Mouse (Mus musculus) heart, adult 18-20 months (tissue): ENCODE results near the gene Galnt16. TPM values are rescaled to one million over a fixed set of nuclear protein-coding genes. Genes with fewer than 3 reads are reported as not detected.

Experiments used
- DNase-seq, 2 experiments: peaks; one replicate each; pipeline ENCODE4 v3.0.0; 2021 to 2022; ENCODE audit warnings: mixed read lengths in 1 of 2
- total RNA-seq, 2 experiments: library from RNA; stranded (reverse); gene quantifications; 2 replicates each; pipeline ENCODE4 v1.2.3; 2021

Galnt16 gene
- total RNA-seq, 2 experiments from 2014 or later = 1.7 to 2.8 TPM

DNA sequence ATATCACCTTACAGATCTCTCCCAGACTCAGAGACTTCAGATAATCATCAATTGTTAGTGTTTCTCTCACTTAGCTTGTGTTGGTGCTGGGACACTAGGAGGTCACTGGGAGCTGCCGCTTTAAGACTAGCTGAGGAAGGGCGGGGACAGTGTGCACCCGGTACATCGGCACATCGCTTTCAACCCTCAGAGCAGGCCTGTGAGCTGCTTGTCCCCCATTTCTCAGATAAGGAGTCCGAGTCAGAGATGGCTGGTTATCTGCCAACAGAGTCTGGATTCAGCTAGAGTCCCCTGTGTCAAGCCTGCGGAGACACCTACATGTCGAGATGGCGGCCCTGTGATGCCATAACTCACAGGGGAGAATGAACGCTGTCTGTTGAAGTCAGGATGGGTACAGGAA, 13.5 kb downstream of the Galnt16 start:
- DNase-seq = no peak

DNA sequence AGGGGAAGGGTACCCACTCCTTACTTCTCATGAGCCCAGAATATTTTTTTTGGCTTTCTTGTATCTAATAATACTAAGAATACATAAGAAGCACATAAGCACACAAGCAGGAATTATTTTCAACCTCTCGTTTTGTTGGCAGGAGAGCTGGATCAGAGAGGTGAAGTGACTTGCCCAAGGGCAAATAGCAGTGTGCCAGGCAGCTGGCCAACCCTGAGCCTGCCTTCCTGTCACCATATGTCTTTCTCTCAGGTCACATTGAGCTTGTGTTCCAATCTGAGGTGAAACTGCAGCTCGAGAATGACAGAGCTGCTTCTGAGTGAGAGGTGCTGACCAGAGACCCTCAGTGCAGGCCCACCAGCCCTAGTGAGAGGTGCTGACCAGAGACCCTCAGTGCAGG, 15.8 kb downstream of the Galnt16 start:
- no peak for DNase-seq

DNA sequence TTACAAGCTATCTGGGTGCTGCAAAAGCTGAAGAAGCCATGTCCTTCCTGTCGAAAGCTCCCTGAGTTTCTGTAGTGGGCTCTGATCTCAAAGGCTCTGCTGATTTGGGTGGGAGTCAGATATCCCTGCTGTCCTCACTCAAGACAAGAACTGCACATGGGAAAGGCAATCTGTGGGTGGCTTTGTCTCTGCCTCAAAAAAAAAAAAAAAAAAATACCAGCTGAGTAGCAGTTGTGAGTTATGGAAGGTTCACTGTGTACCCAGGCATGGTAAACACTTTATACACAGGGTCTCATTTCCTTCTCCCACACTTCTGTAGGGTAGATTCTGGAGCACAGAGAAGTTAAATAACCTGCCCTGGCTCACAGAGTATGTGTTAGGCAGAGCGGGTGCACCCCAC, 19.2 kb downstream of the Galnt16 start:
- DNase-seq = no peak

DNA sequence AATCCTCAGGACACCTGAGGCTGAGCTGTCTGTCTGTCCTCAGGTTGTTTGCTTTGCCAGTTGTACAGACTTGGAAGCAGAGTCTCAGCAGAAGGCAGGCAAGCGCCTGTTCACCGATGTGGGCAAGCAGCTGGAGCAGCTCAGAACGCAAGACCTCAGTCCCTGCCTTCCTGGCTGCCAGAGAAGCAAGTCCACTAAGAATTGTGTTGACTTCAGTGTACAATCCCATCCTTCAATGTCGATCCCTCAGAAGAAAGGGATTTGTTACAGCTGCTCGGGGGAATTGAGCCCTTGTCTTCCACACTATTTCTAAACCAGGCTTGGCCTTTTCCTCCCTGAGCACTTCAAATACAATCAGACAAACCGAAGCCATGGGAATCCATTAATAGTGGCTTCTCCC, 20.2 kb downstream of the Galnt16 start:
- DNase-seq = no peak

DNA sequence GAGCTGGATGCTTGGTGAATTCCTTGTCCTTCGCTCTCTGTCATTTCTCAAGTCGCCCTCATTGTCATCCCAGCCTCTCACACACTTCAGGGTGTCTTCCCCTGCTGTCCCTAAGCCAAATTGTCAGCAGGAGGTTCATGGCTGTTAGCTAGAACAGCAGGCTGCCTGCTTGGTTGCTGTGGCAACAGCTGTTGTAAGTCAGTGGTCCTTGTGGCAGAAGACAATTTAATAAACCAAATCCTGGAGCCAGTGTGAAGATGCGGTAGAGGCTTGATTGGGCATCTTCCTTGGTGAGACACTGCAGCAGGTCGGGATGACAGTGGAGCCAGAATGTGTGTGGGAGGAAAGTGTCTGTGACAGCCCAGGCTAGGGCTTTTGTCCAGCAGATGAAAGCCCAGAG, 27.2 kb downstream of the Galnt16 start:
- no peak for DNase-seq

DNA sequence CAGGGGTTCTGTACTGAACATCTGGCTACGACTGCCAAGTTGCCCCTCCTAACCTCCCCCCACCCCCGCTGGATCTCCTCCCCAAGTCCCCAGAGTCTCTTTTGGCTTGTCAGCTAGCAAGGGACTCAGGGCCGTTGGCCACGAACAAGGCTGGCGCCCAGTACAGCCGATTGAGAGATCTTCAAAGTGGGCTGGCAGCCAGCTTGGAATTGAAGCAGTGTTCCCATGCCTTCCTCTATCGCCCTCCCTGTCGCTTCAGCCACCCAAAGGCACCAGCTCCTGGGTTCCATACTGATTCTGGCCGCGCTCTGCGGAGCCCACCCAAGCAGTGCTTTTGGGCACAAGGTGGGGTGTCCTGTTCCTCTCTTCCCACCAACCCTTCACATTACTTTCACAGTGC, 31.6 kb downstream of the Galnt16 start:
- peak; percentile 74 to 77 for DNase-seq

DNA sequence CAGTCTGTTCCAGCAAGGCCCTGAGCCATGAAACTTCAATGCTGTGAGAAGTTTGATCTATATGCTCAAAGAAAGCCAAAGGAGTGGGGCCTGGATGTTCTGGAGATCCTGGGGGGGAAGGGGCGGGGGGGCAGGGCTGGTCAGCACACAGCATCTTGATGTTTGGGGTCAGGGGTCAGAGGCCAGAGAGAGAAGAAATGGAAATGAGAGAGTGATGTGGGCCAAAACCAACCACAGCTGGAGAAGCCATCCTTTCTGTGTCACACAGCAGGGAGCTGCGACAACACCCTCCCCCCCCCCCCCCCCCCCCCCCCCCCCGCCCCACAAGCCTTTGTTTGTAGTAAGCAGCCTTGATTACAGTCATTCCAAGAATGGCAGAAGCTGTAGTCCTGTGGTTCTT, 35.1 kb downstream of the Galnt16 start:
- no peak for DNase-seq

DNA sequence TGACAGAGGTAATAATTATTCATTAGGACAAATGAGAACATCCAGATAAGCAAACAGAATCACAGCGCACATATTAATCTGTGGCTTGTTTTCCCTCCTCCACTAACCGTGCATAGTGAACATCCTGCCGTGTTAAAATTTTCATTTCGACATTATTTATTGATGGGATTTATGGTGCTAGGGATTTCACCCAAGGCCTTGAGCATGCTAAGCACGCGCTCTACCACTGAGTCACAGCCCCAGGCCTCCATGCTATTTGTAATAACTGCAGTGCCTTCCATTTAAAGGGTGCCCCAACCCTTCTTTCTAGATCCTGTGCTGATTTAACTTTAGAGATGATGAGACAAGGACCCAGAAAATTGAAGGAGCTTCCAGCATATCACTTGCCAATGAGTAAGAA, 36.2 kb downstream of the Galnt16 start:
- DNase-seq = no peak

DNA sequence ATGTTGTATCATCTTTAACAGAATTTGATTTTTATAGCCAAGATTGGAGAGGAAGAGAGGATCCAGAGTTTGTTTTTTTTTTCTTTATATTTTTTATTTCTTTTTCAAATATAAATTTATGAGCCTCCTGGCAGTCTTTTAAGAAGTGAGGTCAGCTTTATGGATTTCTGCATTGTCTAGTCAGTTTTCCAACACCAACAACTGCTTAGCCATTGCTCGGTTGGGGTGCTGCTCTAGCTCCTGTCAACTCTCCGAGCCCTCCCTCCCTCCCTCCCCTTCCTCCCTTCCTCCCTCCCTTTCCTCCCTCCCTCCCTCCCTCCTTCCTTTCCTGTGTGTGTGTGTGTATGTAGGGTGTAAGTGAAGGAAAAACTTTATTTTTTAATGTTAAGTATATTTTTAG, 43.8 kb downstream of the Galnt16 start:
- DNase-seq = no peak

DNA sequence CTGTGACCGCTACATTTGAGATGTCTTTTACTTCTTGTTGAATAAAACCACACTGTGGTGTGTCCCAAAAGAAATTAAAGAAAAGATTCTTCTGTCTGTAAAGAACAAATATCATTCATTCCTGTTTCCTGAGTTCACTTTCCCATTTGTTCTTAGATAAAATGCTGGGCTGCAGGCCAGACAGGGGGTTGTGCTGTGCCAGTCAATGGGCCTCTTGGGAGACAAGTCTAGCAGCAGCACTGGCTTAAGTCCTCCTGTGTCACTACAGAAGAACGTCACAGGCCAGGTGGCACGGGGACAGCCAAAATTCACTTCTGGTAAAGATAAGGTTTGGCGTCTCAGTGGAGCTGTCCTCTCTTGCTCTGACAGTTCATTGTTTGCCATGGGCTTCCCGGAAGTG, 44.7 kb downstream of the Galnt16 start:
- DNase-seq = peak; percentile 47 to 63

DNA sequence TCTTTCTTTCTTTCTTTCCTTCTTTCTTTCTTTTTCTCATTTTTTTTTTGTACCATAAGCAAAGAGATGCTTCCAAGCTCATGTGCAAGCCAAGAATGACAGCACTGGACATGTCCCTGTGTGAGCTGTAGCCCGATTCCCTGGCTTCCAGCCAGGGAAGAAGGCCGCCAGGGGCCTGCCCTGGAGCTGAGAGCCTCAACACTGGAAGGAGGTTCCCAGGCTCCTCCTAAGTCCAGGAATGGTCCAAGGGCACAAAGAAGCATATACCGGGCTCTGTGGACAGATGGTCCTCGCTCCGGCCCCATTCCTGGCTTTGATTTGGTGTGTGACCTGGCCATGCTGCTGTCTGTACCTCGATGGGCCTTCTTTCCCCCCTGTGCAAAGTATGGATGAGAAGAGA, 46.9 kb downstream of the Galnt16 start:
- peak; percentile 47 to 73 for DNase-seq

DNA sequence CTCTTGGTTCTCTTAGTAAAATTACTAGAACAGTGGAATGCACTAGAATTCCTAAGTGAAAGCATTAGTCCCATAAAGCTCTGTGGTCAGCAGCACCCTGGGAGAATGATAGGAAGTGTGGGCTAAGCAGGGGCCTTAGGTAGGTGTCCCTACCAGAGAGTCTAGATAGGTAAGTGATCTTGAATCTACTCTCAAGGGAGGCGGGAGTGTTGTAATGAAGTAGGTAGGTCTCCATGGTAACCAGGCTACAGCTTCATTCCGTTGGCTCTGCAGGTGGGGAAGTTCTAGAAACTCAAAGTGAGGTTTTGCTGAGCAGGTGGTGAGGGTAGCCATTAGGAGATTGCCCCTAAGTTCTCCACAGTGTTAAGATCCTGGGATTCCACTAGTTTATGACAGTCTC, 47.7 kb downstream of the Galnt16 start:
- no peak for DNase-seq

DNA sequence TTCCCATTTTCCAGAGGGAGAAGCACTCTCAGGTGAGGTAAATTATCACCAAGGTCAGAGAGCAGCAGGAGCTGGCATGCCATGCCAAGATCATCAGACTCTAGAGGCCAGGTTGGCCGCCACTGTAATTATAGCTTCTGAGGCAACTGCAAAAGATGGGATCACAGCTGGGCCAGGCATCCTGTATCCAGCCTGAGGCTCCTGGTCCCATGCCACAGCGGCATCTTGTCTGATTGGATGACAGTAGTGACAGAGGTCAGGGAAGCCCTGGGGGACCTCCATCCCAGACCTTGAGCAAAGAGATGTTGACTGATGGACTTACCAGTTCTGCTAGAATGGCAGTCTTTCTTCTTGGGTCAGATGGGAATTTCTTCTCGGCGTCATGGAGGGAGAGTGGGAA, 48.4 kb downstream of the Galnt16 start:
- DNase-seq = no peak

DNA sequence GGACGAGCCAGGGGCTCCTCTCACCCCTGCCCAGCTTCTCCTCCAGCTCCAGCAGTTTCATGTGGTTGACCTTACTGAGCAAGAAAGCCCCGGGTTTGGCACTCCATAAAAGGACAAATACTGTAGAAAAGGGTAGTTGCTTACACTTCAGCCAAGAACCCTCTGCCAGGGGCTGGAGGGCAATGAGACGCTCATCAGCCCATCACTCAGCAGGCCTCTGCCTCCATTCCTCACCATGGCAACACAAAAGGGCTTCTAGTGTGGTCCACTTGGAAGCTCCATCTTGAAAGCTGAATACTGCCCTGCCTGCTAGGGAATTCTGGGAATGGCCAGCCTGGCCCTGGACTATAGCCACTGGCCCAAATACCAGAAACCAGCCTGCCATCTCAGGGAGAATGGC, 49.3 kb downstream of the Galnt16 start:
- DNase-seq = no peak

DNA sequence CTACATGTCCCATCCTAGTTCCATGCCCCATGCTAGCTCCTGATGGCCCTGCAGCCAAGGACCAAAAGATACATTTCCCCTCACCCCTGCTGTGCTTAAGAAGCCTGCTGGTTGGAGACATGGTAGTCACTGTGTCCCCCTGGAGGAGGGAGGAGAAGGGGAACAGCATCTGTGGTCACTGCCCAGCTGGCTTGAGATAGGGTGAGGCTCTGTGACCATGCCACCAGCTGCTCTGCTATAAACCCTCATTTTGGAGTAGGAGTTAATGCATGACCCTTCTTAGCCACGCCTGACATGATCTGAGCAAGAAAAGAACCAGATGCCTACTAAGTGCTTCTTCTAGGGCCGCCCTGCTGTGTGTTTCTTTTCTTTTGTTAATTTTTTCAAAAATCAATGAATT, 51.5 kb downstream of the Galnt16 start:
- no peak for DNase-seq

DNA sequence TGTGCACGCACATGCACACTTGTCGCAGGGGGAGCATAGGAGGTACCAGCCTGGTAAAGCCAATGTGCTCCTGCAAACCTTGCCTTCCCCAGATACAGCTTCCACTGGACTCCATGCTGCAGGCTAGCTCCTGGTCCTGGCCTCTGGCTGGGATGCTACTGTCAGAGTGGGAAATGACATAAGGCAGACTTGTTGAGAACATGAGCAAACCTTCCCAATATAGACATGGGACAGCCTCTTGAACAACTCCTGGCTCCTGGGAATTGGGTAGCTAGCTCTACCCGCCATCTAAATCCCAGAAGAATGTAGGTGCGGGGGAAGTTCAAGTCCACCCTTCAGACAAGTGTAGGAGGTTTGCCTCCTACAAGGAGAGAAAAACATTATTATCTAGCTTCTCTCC, 56.2 kb downstream of the Galnt16 start:
- DNase-seq = peak; percentile 20 to 40

DNA sequence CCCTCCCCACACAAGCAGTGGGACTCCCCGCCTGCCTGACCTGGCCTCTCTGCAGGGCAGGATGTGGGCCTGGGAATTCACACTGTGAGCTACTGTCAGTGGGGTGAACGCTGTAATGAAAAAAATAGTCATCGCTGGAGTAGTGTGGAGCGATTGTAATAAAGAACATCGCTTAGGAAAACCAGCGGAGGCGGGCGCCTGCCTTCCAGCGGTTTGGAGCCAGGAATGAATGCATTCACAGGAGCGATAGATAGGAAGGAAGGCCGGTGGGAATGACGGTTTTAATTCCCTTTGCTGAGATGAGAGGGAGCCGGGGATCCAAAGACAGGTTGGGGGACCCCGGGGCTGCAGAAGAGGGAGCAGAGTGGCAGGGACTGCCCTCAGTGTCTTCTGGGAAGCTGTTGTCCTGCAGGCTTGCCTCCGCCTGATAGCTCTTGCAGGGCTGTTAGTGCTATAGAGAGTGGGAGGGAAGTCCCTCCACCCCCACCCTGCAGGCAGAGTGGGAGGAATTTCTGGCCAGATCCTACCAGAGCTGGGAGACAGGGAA, 56.8 kb downstream of the Galnt16 start:
- peak in 1 of 2 experiments; percentile 28 for DNase-seq

DNA sequence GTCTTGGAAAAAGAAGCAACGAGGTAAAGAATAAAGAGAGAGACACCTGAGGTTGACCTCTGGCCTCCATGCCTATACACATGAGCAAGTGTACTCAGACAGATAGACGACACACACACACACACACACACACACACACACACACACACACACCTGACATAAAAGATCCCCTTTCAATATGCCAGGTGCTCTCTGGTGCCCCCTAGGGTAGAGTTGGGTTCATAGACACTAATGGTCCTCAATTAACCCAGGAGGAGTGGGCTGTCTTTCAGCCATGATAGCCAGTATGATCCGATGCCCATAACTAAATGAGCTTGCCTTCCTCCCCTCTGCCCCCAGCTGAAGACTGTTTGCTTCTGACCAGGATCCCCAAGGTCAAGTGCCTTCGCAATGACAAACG, 59.0 kb downstream of the Galnt16 start:
- DNase-seq = peak in 1 of 2 experiments; percentile 62

DNA sequence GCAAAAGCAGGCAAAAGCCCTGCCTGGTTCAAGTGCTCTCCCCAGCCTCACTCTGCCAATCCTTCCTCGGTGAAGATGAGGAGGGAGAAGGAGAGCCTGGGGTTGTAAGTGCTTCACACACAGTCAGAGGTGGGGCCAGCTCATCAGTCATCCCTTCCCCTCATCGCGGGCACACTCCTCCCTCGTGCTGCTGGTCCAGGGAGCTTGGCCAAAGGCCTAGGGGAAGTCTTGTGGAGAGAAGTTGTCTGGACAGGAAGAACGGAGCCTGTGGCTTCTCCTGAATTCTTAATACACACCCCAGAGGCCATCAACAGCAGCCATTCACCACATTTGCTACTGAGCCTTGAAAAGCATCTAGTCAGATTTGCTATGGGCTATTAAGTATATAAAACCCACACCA, 63.3 kb downstream of the Galnt16 start:
- no peak for DNase-seq

DNA sequence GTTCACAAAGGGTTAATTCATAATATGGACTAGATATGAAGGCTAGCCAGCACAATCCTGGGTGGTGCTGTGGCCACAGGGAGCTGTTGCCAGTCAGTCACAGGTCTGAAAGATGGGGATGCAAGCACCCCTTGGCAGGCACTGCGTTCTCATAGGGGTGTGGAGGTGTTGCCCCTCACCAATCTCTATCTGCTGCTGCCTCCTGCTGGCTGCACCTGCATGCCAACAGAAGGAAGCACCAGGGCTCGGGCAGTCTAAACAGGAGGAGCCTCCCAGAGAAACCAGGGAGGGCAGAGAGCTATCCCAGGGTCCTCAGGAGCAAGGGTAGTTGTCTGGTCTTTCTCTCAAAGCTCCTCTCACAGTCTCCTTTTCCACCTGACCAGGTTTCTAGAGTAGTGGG, 66.9 kb downstream of the Galnt16 start:
- DNase-seq = no peak

DNA sequence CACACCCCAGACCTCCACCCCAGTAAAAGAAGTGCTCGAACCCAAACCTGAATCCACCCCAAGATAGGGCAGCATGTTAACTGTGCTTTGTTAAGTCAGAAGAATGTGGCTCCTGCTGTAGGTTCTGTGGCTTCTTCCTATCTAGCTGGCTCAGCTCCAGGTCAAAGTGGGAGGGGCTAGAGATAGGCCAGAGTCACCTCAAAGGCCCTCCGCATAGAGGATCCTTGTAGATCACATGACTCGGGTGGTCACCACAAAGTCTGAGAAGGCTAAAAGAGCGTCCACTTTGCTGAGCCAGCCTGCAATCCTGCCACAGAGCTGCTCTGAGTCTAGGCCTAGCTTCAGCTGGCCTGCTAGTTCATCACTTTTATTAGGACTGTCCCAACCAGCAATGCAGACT, 76.1 kb downstream of the Galnt16 start:
- no peak for DNase-seq

DNA sequence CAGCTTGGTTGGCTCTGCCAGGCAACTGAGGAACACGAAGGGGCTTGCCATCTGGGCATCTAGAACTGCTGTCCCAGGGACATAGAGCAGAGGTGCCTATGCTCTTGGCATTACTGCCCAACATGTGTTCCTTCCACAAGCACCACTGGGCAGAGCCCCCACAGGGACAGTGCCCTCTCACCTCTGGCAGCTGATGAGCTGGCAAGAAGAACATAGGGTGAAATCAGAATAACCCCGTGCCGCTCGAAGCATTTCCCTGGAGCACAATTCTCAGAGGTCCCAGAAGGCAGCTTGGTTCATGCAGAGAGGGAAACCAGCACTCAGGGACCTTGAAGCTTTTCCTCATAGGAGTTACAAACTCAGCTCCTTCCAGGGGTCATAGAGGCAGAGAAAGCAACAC, 76.7 kb downstream of the Galnt16 start:
- no peak for DNase-seq

DNA sequence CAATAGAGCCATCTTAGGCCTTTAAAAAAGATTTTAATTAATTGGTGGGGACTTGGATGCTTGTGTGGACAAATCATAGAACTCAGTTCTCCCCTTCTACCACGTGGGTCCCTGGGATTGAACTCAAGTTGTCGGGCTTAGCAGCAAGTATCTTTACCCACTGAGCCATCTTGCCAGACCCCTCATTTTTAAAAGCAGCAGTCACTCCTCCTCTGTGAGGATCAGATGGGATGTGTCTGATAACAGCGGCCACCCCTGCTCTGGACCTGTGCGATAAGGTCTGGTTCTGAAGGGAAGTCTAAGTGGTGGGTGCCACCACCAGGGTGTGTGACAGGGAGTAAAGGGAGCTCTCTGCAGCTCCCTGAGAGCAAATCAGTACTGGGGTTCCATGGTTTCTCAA, 77.5 kb downstream of the Galnt16 start:
- DNase-seq = no peak

DNA sequence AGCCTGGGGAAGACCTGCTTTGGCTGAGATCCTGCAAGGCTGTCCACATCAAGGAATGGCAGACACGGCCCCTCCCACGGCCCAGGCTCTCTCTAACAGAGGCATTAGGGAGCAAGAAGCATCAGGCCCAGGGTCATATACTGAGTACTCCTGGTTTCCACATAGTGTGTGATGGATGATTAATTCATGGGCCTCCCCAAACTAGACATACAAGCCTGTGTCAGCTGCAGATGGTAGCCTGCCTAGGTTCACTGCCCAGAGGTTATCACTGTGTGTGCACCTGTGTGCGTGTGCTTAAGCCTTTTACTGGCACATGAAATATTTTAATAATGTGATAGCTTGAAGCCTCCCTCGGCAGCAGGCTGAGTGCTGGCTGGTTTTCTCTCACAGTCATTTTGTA, 77.9 kb downstream of the Galnt16 start:
- DNase-seq = no peak

DNA sequence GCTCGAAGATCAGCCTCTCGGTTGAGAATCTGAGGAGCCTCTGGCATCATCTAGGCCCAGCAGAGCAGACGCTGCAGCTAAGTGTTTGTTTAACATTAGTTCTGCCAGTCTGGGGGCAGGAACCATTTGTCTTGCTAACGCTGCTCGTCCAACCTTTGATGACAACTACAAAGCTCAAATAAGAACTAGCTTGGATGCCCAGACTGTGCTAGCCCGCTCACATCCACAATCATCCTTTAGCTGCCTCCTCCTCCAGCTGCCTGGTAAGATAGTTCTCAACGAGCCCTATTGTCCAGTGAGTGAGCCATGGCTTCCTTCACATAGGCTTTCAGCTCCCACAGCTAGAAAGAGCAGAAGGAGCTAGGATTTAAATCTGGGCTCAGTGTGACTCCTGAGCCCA, 80.2 kb downstream of the Galnt16 start:
- DNase-seq = no peak
